Mouse (Mus musculus) testis, adult 2 months (tissue): ENCODE data around the gene Mrpl12.

Experiments
- CTCF ChIP-seq: fragments of 200-500 bp; IDR thresholded peaks from 2 replicates; pipeline ENCODE4 v1.5.1; 2012; ENCODE audit warnings: low read depth, mild to moderate bottlenecking, inconsistent platforms, low read length, moderate library complexity; ENCODE audit not compliant: control insufficient read depth, insufficient read depth, insufficient replicate concordance
- POLR2A ChIP-seq: fragments of 200-500 bp; IDR thresholded peaks from 2 replicates; pipeline ENCODE4 v1.6.1; 2012; ENCODE audit warnings: low read depth, mild to moderate bottlenecking, inconsistent platforms, low read length, moderate library complexity; ENCODE audit not compliant: control insufficient read depth

- TF ChIP-seq POLR2A, result no peak
- no peak for TF ChIP-seq CTCF
Measured at GRCm38 (mm10) chr11:120520498-120520897, 36.1 kb downstream of the Mrpl12 start.
